Mouse (Mus musculus) heart, embryonic 12.5 days (tissue): ENCODE results near the gene Sik3. TPM values are rescaled to one million over a fixed set of nuclear protein-coding genes. Genes with fewer than 3 reads are reported as not detected.

Experiments used
- ATAC-seq: fragments of 200-750 bp; cut with Nextera tagmentation; 2 replicates; pipeline ENCODE4 v1.8.0; 2017; ENCODE audit warnings: moderate TSS enrichment, moderate library complexity; ENCODE audit not compliant: insufficient number of reproducible peaks, low FRiP score
- H3K27ac ChIP-seq: fragments of 300-500 bp; sonication (generic); 2 replicates; pipeline ENCODE4 v1.5.1; 2016; ENCODE audit warnings: mild to moderate bottlenecking, moderate library complexity; ENCODE audit not compliant: poor library complexity, severe bottlenecking
- H3K27me3 ChIP-seq: fragments of 300-500 bp; sonication (generic); replicated peaks from 2 replicates; pipeline ENCODE4 v1.6.1; 2016; ENCODE audit warnings: mild to moderate bottlenecking, moderate library complexity
- H3K36me3 ChIP-seq: fragments of 300-500 bp; sonication (generic); 2 replicates; pipeline ENCODE4 v1.6.1; 2016; ENCODE audit warnings: mild to moderate bottlenecking, moderate library complexity
- H3K4me1 ChIP-seq: fragments of 300-500 bp; sonication (generic); replicated peaks from 2 replicates; pipeline ENCODE4 v1.6.1; 2016; ENCODE audit warnings: mild to moderate bottlenecking
- H3K4me2 ChIP-seq: fragments of 300-500 bp; sonication (generic); 2 replicates; pipeline ENCODE4 v1.6.1; 2016; ENCODE audit warnings: mild to moderate bottlenecking, moderate library complexity
- H3K4me3 ChIP-seq: fragments of 300-500 bp; sonication (generic); 2 replicates; pipeline ENCODE4 v1.5.1; 2016; ENCODE audit warnings: mild to moderate bottlenecking
- H3K9ac ChIP-seq: fragments of 300-500 bp; sonication (generic); 2 replicates; pipeline ENCODE4 v1.6.1; 2016; ENCODE audit warnings: mild to moderate bottlenecking, moderate library complexity
- H3K9me3 ChIP-seq: fragments of 300-500 bp; sonication (generic); replicated peaks from 2 replicates; pipeline ENCODE4 v1.6.1; 2016; ENCODE audit warnings: mild to moderate bottlenecking, moderate library complexity
- WGBS: fragments of 180-500 bp; shearing (Covaris S2); methylation state at CpG from one replicate; pipeline ENCODE4 v1.1.7; 2016; 5-methylcytosine and 5-hydroxymethylcytosine counted together
- polyA plus RNA-seq: library from polyadenylated mRNA; unstranded; fragments of >200 nt; fragmentation: Nextera tagmentation; extraction: Ambion mirVana; gene quantifications from 2 replicates; pipeline ENCODE4 v1.2.1, GENCODE M21; 2016

Gene Sik3
- polyA plus RNA-seq, 1 experiment from 2014 or later: 13.9 TPM

- no peaks in the 10 kb centered on the region for H3K9me3 ChIP-seq
- H3K27ac ChIP-seq: no peak overlapping the region
- H3K4me1 ChIP-seq: peaks cover 13% of the 10 kb centered on the region
- no peak overlapping the region for H3K9ac ChIP-seq
- peaks cover 10% of the 10 kb centered on the region for H3K27me3 ChIP-seq
- WGBS: 83% methylated on average over 6 of the region's 6 CpGs
- H3K4me3 ChIP-seq: no peak overlapping the region
- H3K4me2 ChIP-seq: no peak overlapping the region
- no peaks in the 10 kb centered on the region for H3K36me3 ChIP-seq
- no peak for ATAC-seq
Measured at GRCm38 (mm10) chr9:46138831-46139230, 126.2 kb downstream of the Sik3 start.

GRCm38 (mm10) chr9:46140811-46141210, 128.2 kb downstream of the Sik3 start:
- no peak overlapping the region for H3K4me3 ChIP-seq
- no peak overlapping the region for H3K9ac ChIP-seq
- H3K4me2 ChIP-seq: no peak overlapping the region
- H3K36me3 ChIP-seq: no peaks in the 10 kb centered on the region
- ATAC-seq: no peak
- H3K9me3 ChIP-seq: no peaks in the 10 kb centered on the region
- WGBS: 86% methylated on average over 1 of the region's 1 CpGs
- no peak overlapping the region for H3K27ac ChIP-seq
- peaks cover 13% of the 10 kb centered on the region for H3K4me1 ChIP-seq
- H3K27me3 ChIP-seq: peaks cover 10% of the 10 kb centered on the region

GRCm38 (mm10) chr9:46142031-46142430, 129.4 kb downstream of the Sik3 start:
- Histone ChIP-seq H3K4me3 (no peak overlapping the region), H3K9me3 (no peaks in the 10 kb centered on the region), H3K4me2 (no peak overlapping the region), H3K27ac (no peak overlapping the region), H3K9ac (no peak overlapping the region), H3K4me1 (peaks cover 18% of the 10 kb centered on the region), H3K27me3 (peaks cover 10% of the 10 kb centered on the region), H3K36me3 (no peaks in the 10 kb centered on the region)
- WGBS: 79% methylated on average over 1 of the region's 1 CpGs
- no peak for ATAC-seq

- no peak for ATAC-seq
- Histone ChIP-seq H3K9me3 (no peaks in the 10 kb centered on the region), H3K27ac (no peak overlapping the region), H3K4me2 (no peak overlapping the region), H3K36me3 (no peaks in the 10 kb centered on the region), H3K4me3 (no peak overlapping the region), H3K27me3 (peaks cover 10% of the 10 kb centered on the region), H3K9ac (no peak overlapping the region), H3K4me1 (peaks cover 18% of the 10 kb centered on the region)
- WGBS: 100% methylated on average over 1 of the region's 1 CpGs
Measured at GRCm38 (mm10) chr9:46142492-46142891, 129.9 kb downstream of the Sik3 start.

GRCm38 (mm10) chr9:46144976-46145375, 132.4 kb downstream of the Sik3 start:
- Histone ChIP-seq H3K4me1 (peaks cover 28% of the 10 kb centered on the region), H3K9me3 (no peaks in the 10 kb centered on the region), H3K36me3 (no peaks in the 10 kb centered on the region), H3K9ac (no peak overlapping the region), H3K27ac (no peak overlapping the region), H3K4me2 (no peak overlapping the region), H3K27me3 (peaks cover 4% of the 10 kb centered on the region; the same call in 1 of the 2 replicates), H3K4me3 (no peak overlapping the region)
- WGBS: 84% methylated on average over 6 of the region's 6 CpGs
- no peak for ATAC-seq

- Histone ChIP-seq H3K9me3 (no peaks in the 10 kb centered on the region), H3K27me3 (no peaks in the 10 kb centered on the region), H3K27ac (no peak overlapping the region), H3K4me2 (no peak overlapping the region), H3K9ac (no peak overlapping the region), H3K4me1 (peaks cover 34% of the 10 kb centered on the region), H3K4me3 (no peak overlapping the region), H3K36me3 (no peaks in the 10 kb centered on the region)
- no peak for ATAC-seq
- WGBS: 71% methylated on average over 3 of the region's 3 CpGs
Measured at GRCm38 (mm10) chr9:46146437-46146836, 133.8 kb downstream of the Sik3 start.

- Histone ChIP-seq H3K9me3 (no peaks in the 10 kb centered on the region), H3K4me2 (no peak overlapping the region), H3K4me3 (no peak overlapping the region), H3K27me3 (no peaks in the 10 kb centered on the region), H3K27ac (no peak overlapping the region), H3K9ac (no peak overlapping the region), H3K36me3 (no peaks in the 10 kb centered on the region), H3K4me1 (peaks cover 44% of the 10 kb centered on the region)
- 87% methylated on average over 4 of the region's 4 CpGs for WGBS
- no peak for ATAC-seq
Measured at GRCm38 (mm10) chr9:46148723-46149122, 136.1 kb downstream of the Sik3 start.

GRCm38 (mm10) chr9:46149392-46149791, 136.8 kb downstream of the Sik3 start:
- no peak for ATAC-seq
- no peaks in the 10 kb centered on the region for H3K36me3 ChIP-seq
- no peaks in the 10 kb centered on the region for H3K9me3 ChIP-seq
- H3K9ac ChIP-seq: no peak overlapping the region
- no peak overlapping the region for H3K4me2 ChIP-seq
- H3K27ac ChIP-seq: peak overlapping the region; percentile 70; the same call in 1 of the 2 replicates
- 72% methylated on average over 5 of the region's 5 CpGs for WGBS
- H3K4me3 ChIP-seq: no peak overlapping the region
- no peaks in the 10 kb centered on the region for H3K27me3 ChIP-seq
- peaks cover 44% of the 10 kb centered on the region for H3K4me1 ChIP-seq

- H3K9ac ChIP-seq: no peak overlapping the region
- no peak overlapping the region for H3K4me2 ChIP-seq
- no peak overlapping the region for H3K4me3 ChIP-seq
- H3K9me3 ChIP-seq: no peaks in the 10 kb centered on the region
- H3K27ac ChIP-seq: peak overlapping the region; percentile 70
- peak; percentile 53; the same call in 1 of the 2 replicates for ATAC-seq
- WGBS: 34% methylated on average over 7 of the region's 7 CpGs
- peaks cover 49% of the 10 kb centered on the region for H3K4me1 ChIP-seq
- no peaks in the 10 kb centered on the region for H3K36me3 ChIP-seq
- H3K27me3 ChIP-seq: no peaks in the 10 kb centered on the region
Measured at GRCm38 (mm10) chr9:46150116-46150515, 137.5 kb downstream of the Sik3 start.

- WGBS: 40% methylated on average over 2 of the region's 2 CpGs
- ATAC-seq: no peak
- no peak overlapping the region for H3K9ac ChIP-seq
Measured at GRCm38 (mm10) chr9:46150890-46151703, 138.5 kb downstream of the Sik3 start.

GRCm38 (mm10) chr9:46151704-46152040, 139.1 kb downstream of the Sik3 start:
- no peaks in the 10 kb centered on the region for H3K9me3 ChIP-seq
- H3K36me3 ChIP-seq: no peaks in the 10 kb centered on the region
- H3K27me3 ChIP-seq: no peaks in the 10 kb centered on the region
- no peak for ATAC-seq
- no peak overlapping the region for H3K4me3 ChIP-seq
- WGBS: 65% methylated on average over 6 of the region's 6 CpGs
- H3K4me1 ChIP-seq: peaks cover 49% of the 10 kb centered on the region
- peak overlapping the region; percentile 70 for H3K27ac ChIP-seq
- H3K9ac ChIP-seq: no peak overlapping the region
- no peak overlapping the region for H3K4me2 ChIP-seq

More at GRCm38 (mm10) chr9:46150890-46151703, 138.5 kb downstream of the Sik3 start:
- Histone ChIP-seq H3K36me3 (no peaks in the 10 kb centered on the region), H3K27me3 (no peaks in the 10 kb centered on the region), H3K9me3 (no peaks in the 10 kb centered on the region), H3K4me2 (no peak overlapping the region), H3K4me3 (no peak overlapping the region), H3K27ac (peak overlapping the region; percentile 70), H3K4me1 (peaks cover 49% of the 10 kb centered on the region)
